Mouse (Mus musculus): ENCODE measurements around the gene Ccdc185. TPM values are rescaled to one million over a fixed set of nuclear protein-coding genes. Genes with fewer than 3 reads are reported as not detected.

Gene Ccdc185
- not detected for total RNA-seq (2021)
- long read RNA-seq, experiment 1, result 0 reads
- long read RNA-seq, experiment 2, result 0 reads

DNA sequence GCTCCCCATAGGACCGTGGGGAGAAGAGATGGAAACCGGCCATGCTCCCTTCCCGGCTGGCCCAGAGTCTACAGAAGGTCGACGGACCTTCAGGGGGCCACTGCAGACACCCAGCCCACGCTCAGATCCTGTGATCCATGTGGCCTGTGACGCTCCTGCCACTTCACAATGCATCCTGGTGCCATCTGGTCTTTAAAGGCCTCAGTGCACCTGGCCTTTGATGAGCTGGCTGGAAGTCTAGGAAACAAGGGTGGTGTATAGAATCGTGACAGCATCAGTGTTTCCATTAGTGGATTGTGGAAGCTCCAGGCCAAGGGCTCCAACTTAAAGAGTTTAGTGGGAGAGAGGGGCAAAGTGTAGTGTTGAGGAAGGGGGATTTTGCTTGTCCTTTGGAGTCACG, at the start of gene Ccdc185:
TSS of gene Ccdc185 (minus strand) at position 101 of the 400 bp plus-strand sequence.
- intact Hi-C loops (cut with DNase I), result no loop called here
- DNase-seq, result no peak

GRCm38 (mm10) chr1:182797048-182797447, 48.1 kb upstream of the Ccdc185 start:
- no peak for DNase-seq

GRCm38 (mm10) chr1:182794628-182795027, 45.6 kb upstream of the Ccdc185 start:
- DNase-seq, result no peak
- intact Hi-C loops (cut with DNase I), result loop anchor here (5.0 kb wide), 3 partner anchors 103 to 168 kb away; no protein-coding TSS in a partner anchor

More at GRCm38 (mm10) chr1:182797048-182797447, 48.1 kb upstream of the Ccdc185 start:
- intact Hi-C loops (cut with DNase I), result loop anchor here (5.0 kb wide), 2 partner anchors 100 to 165 kb away; no protein-coding TSS in a partner anchor

DNA sequence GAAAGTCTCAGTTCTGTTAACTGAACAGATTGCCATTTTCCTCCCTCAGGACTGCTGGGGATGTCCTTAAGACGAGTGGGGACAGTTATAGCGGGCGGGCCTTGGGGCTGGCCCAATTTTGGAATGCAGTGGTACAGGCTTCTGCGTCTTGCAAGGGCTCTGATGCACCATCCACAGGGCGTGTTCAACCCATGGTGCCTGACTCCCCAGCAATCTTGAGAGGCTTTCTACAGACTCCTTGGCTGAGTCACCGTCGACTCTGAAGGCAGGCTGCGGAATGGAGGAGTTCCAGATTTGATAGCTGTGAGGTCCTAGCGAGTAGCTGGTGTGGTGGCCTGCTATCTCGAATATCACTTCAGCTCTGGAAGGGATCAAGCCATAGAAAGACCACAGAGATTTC, 45.2 kb upstream of the Ccdc185 start:
- no peak for DNase-seq
- intact Hi-C loops (cut with DNase I), result loop anchor here (5.0 kb wide), 1 partner anchor 137 kb away; no protein-coding TSS in a partner anchor

GRCm38 (mm10) chr1:182792521-182793071, 43.6 kb upstream of the Ccdc185 start:
- DNase-seq, result peak; percentile 71 to 81
- intact Hi-C loops (cut with DNase I), result loop anchor here (2.0 to 5.0 kb wide), 3 partner anchors 135 to 238 kb away; no protein-coding TSS in a partner anchor

GRCm38 (mm10) chr1:182788896-182789295, 39.9 kb upstream of the Ccdc185 start:
- intact Hi-C loops (cut with DNase I), result no loop called here
- no peak for DNase-seq

GRCm38 (mm10) chr1:182787030-182787429, 38.0 kb upstream of the Ccdc185 start:
- intact Hi-C loops (cut with DNase I), result no loop called here
- DNase-seq, result no peak

DNA sequence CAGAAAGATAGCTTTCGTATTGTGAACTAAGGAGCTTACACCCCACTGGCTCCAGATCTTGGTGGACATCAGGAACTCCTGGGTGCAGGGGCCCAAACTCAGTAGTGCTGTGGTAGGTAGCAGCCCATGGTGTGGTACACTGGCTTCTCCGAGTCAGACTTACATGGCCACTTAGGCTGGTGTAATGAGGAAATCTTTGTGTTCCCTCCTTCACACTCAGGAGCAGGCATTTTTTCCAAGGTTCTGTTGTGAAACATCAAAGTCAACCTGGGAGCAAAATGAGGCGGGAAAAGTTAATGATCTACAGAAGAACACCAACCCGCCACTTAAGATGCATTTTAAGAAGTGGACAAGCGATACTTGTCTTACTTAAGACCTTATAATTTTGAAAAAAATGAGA, 36.5 kb upstream of the Ccdc185 start:
- intact Hi-C loops (cut with DNase I), result no loop called here
- no peak for DNase-seq

DNA sequence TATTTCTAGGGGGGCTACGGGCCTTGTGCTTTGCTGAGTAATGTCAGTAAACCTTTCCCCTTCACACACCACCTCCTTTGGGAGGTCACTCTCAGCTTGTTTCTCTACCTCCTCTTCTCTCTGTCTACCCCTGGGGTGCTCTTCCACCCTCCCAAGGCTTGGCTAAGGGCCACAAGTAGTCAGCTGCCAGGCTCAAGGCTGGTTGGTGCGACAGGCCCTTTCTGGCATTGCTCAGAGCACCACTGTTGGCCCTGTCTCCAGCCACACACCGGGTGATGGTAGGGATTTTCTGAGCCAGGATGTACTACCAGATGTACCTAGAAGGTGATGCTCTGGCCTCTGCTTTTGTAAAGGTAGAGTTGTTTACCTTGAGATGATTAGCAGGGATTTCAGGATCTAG, 35.8 kb upstream of the Ccdc185 start:
- no peak for DNase-seq
- intact Hi-C loops (cut with DNase I), result no loop called here

DNA sequence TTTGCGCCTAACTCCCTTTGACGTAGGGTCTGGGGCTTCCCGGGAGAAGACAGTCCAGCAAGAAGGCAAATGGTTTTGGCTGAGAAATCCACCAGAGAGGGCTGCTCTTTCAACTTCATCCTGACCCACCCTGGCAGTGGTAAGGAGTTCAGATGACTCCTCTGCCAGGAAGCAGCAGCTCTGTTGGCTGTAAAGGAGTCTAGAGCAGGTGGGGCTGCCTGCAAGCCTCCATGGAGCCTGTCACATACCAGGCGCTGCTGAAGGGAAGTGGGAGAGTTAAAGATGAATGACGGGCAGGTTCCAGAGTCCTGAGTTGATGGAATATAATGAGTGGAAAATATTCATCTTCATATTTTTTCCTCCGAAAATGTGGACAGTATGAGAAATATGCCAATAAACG, 34.8 kb upstream of the Ccdc185 start:
- intact Hi-C loops (cut with DNase I), result no loop called here
- DNase-seq, result no peak

- no peak for DNase-seq
- intact Hi-C loops (cut with DNase I), result no loop called here
Observed at GRCm38 (mm10) chr1:182779024-182779520, 30.1 kb upstream of the Ccdc185 start.

DNA sequence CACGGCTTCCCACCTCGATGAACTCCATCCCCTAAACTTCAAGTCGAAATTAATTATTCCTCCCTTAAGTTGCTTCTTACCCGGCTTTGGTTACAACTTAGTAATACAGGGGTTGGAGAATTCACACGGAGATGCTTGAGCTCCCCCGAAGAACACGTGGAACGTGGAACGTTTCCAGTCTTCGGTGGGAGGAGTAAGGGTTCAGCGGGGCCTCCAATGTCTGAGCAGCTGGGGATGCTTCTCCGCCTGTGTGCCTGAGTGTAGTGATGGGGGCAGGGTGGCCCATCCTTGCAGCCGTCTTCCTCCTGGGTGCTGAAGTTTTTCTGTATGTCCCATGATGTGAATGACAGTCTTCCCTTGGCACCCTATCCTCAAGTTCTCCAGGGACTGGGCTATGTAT, 29.2 kb upstream of the Ccdc185 start:
- intact Hi-C loops (cut with DNase I), result no loop called here
- no peak for DNase-seq

DNA sequence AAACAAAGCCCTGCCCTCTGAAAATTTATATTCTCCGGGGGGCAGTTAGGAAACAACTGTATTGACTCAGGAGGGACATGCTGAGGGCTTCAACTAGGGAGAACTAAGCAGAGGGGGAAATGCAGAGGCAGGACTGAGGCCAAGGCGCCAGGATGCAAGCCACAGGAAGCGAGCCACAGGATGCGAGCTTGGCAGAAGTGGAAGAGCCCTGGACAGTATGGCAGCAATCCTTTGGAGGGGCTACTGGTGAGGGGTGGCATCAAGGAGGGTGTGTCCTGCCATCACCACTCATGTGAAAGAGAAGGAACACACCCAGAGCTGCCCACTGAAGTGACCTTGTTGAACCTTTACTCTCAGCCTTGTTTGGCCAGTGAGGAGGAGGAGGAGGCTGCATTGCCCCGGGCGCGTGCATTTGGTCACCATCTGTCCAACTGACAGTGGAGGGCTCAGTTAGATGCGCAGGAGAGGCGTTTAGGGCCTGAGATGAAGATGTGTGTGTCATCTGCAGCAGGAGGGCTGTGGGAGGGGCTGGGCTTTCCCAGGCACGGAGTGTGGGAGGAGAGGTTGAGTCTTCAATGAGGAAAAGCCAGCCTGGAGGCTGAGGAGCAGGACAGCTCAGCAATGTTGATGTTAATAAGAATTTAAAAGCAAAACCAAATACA, 27.9 kb upstream of the Ccdc185 start:
- no peak for DNase-seq
- intact Hi-C loops (cut with DNase I), result no loop called here

DNA sequence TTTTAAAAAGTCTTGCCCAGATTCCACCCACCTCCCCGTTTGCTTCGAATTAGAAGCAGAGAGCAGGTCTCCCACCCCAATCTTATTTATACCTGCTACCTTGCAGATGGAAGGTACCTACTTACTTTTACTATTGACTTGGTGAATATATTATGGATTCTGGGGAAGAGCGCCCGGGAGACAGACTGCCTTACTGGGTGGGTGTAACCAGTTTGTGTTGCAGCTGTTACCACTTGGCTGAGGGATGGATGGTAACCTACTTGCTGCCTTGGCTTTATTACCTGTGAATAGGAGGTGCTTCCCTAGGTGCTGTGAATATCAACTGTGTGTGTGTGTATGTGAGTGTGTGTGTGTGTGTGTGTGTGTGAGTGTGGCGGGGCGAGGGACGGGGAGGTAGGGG, 26.6 kb upstream of the Ccdc185 start:
- intact Hi-C loops (cut with DNase I), result no loop called here
- no peak for DNase-seq

DNA sequence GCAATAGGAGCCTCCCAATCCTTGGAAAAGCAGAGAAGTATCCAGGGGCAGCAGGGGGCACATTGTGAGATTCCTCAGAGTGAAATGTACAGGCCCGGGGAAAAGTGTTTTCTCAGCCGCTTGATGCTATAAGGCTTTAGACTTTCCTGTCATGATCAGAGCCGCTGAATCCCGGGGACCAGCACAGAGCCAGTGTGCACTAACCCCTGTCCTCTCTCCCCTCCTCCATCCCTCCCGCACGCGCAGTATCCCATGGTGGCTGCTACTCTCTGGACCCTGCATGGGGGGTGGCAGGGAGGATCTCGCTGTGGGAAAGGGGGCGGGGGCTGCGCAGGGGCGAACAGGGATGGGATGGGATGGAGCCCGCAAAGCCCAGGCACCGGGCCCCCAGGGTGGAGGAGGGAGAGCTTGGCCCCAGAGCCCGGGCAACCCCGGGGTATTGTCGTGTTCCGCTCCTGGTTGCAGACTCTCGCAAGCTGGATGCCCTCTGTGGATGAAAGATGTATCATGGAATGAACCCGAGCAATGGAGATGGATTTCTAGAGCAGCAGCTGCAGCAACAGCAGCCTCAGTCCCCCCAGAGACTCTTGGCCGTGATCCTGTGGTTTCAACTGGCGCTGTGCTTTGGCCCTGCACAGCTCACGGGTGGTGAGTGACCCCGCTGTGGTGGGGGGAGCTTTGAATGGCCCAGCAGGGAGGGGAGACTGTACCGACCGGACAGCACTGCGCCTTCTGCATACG, 15.7 kb upstream of the Ccdc185 start:
- intact Hi-C loops (cut with DNase I), result no loop called here

GRCm38 (mm10) chr1:182763716-182764461, 14.9 kb upstream of the Ccdc185 start, which contains the start of gene Susd4:
TSS of gene Susd4 (plus strand) at chr1:182763860.
- peak; percentile 52 to 60 for DNase-seq
- intact Hi-C loops (cut with DNase I), result no loop called here

More for the DNA sequence above, 15.7 kb upstream of the Ccdc185 start:
- peak; percentile 19 for DNase-seq

DNA sequence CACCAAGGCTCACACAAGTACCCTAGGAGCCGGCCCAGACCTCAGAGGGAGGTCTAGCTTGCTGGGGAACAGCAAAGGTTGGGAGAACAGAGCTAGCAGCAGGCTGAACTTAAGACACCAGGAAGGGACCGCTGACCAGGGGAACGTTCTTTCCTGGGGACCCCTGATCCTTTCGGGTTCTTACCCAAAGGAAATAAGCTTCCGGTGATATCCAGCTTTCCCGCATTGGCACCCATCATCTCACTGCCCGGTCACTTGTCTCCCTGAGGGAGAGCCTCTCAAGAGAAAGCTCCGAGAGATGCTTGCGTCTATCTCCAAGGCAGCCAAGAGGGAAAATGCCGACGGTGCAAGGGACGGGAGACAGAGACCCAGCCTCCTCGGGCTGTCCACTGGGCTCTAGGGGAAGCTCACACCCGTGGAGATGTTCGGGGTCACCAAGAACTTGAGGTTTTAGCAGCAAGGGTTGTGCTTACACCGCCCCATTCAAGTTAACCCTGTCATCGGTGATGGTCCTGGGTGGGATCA, 14.3 kb upstream of the Ccdc185 start:
- intact Hi-C loops (cut with DNase I), result no loop called here
- no peak for DNase-seq

DNA sequence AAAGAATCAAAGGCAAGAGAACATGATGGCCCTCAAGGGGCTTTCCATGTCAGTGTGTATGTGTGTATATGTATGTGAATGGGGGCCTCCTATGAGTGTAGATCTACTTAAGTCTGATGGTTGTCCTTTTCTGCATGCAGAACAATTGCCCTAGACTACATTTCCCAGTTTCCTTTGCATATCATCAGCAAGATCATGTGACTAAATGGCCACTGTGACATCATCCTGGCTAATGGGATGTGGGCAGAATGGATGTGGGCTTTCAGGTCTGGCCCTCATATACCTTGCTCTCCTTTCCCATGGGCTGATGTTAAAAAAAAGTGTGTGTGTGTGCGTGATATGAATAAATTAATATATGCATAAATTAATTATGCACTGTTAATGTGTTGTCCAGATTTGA, 9.8 kb upstream of the Ccdc185 start:
- no peak for DNase-seq
- intact Hi-C loops (cut with DNase I), result no loop called here

DNA sequence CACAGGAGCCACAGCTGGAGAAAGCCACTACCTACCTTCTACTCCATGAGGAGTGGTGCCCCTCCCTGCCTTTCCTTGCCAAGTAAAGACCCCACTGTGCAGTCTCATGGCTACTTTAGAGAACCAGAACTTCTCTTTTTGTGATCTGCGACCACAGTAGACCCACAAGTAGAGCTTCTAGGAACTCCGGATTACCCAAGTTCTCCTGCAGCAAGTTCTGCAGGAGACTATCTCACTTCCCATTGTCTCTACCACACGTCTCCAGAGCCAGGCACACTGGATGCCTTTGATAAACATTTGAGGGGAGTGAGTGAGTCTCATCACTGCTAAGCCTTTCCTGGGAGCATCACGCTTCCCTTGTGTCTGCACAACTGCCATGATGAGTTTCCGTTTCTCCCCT, 5.9 kb upstream of the Ccdc185 start:
- intact Hi-C loops (cut with DNase I), result no loop called here
- no peak for DNase-seq

DNA sequence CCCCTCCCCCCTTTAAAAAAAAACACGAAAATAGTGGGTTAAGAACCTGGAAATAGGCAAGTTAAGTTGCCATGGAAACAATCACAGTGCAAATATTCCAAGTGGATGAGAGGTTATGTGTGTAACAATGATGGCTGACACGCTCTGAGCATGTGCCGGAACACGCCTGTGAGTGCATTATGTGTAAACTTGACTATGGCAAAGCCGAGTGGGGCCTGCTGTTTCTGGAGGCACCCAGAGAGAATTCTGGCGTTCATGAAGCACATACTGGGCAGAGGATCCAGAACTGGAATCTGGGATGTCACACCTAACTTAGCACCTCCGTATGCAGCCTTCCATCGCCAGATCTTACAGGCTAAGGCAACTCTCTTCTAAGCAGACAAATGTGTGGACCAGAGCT, 4.7 kb upstream of the Ccdc185 start:
- intact Hi-C loops (cut with DNase I), result no loop called here
- DNase-seq, result no peak

All from heart, postnatal 14 days (tissue).